Mouse (Mus musculus) testis, adult 2 months (tissue): Measurements from ENCODE around the gene Ifit3.
"Not testable (repeated sequence)": the region's sequence is repeated elsewhere in the genome, so short reads cannot be mapped to it uniquely, and the experiment has no call there.

Experiments
- CTCF ChIP-seq: fragments of 200-500 bp; IDR thresholded peaks from 2 replicates; pipeline ENCODE4 v1.5.1; 2012; ENCODE audit warnings: low read depth, mild to moderate bottlenecking, inconsistent platforms, low read length, moderate library complexity; ENCODE audit not compliant: control insufficient read depth, insufficient read depth, insufficient replicate concordance
- POLR2A ChIP-seq: fragments of 200-500 bp; IDR thresholded peaks from 2 replicates; pipeline ENCODE4 v1.6.1; 2012; ENCODE audit warnings: low read depth, mild to moderate bottlenecking, inconsistent platforms, low read length, moderate library complexity; ENCODE audit not compliant: control insufficient read depth

DNA sequence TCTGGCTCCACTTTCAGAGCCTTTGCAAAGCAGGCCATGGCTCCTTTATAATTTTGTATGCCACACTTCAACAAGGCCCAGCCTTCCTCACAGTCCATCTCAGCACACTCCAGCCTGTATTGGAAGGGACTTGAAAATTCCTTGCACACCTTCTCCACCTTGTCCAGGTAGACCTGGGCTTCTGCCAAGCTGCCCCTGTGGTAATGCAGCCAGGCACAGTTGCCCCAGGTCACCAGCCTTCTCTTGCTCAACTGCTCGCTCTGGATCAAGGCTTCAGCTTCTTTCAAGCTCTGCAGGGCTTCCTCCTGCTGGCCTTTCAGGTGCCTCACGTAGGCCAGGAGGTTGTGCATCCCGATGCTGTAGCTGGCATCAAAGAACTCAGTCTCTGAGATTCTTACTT lies 11.2 kb downstream of the Ifit3 start:
- not testable (repeated sequence) for TF ChIP-seq POLR2A, CTCF
